Mouse (Mus musculus) kidney, embryonic 14.5 days (tissue): ENCODE measurements around the gene Kazald1. TPM values are rescaled to one million over a fixed set of nuclear protein-coding genes. Genes with fewer than 3 reads are reported as not detected.
"Not testable (repeated sequence)": the region's sequence is repeated elsewhere in the genome, so short reads cannot be mapped to it uniquely, and the experiment has no call there.

Experiments
- ATAC-seq: fragments of 200-750 bp; cut with Nextera tagmentation; 2 replicates; pipeline ENCODE4 v1.8.0; 2017; ENCODE audit warnings: moderate number of reproducible peaks, mild to moderate bottlenecking, moderate TSS enrichment, moderate library complexity; ENCODE audit not compliant: low FRiP score, low TSS enrichment
- H3K27ac ChIP-seq: fragments of 300-500 bp; sonication (generic); 2 replicates; pipeline ENCODE4 v1.5.1; 2014; ENCODE audit warnings: low read depth, mild to moderate bottlenecking, low read length, moderate library complexity, mixed read lengths
- H3K27me3 ChIP-seq: fragments of 300-500 bp; sonication (generic); 2 replicates; pipeline ENCODE4 v1.6.1; 2014; ENCODE audit warnings: mild to moderate bottlenecking, low read length; ENCODE audit not compliant: control insufficient read depth, insufficient read depth
- H3K36me3 ChIP-seq: fragments of 300-500 bp; sonication (generic); 2 replicates; pipeline ENCODE4 v1.6.1; 2014; ENCODE audit warnings: low read length, mixed read lengths; ENCODE audit not compliant: control insufficient read depth, insufficient read depth
- H3K4me1 ChIP-seq: fragments of 300-500 bp; sonication (generic); 2 replicates; pipeline ENCODE4 v1.6.1; 2014; ENCODE audit warnings: low read length, mixed read lengths; ENCODE audit not compliant: control insufficient read depth, insufficient read depth
- H3K4me2 ChIP-seq: fragments of 300-500 bp; sonication (generic); replicated peaks from 2 replicates; pipeline ENCODE4 v1.6.1; 2014; ENCODE audit warnings: low read depth, mild to moderate bottlenecking, low read length
- H3K4me3 ChIP-seq: fragments of 300-500 bp; sonication (generic); 2 replicates; pipeline ENCODE4 v1.5.1; 2014; ENCODE audit warnings: mild to moderate bottlenecking, low read length
- H3K9ac ChIP-seq: fragments of 300-500 bp; sonication (generic); 2 replicates; pipeline ENCODE4 v1.6.1; 2014; ENCODE audit warnings: low read depth, mild to moderate bottlenecking, low read length, moderate library complexity
- H3K9me3 ChIP-seq: fragments of 300-500 bp; sonication (generic); 2 replicates; pipeline ENCODE4 v1.6.1; 2016; ENCODE audit warnings: low read length; ENCODE audit not compliant: control insufficient read depth
- WGBS: fragments of 180-500 bp; shearing (Covaris S2); extraction: QIAGEN DNeasy Blood & Tissue Kit; methylation state at CpG from one replicate; pipeline ENCODE4 v1.1.7; 2014; 5-methylcytosine and 5-hydroxymethylcytosine counted together
- polyA plus RNA-seq: library from polyadenylated mRNA; unstranded; fragments of >200 nt; fragmentation: Nextera tagmentation; extraction: Ambion mirVana; gene quantifications from 2 replicates; pipeline ENCODE4 v1.2.1, GENCODE M21; 2014

Gene Kazald1
- polyA plus RNA-seq, 1 experiment from 2014 or later = 10.7 TPM

DNA sequence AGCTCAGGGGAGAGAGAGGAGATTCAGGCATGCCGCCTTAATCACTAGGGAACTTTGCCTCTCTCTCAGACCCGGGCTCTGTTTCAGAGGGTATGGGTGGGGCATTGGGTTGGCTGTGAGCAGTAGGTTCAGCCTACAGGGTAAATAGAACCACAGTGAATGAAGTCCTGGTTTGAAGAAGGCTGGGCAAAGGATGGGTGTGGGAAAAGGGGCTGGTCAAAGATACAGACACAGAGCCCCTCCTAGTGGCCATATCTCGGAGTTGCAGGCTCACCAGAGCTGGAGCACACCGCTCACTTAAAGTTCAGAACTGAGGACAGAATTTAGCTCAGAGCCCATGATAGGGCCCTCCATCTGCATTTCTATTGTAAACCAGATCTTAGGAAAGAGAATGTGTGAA is 43.3 kb upstream of the Kazald1 start:
- Histone ChIP-seq H3K27me3 (no peaks in the 10 kb centered on the region), H3K4me2 (no peak overlapping the region), H3K9me3 (no peaks in the 10 kb centered on the region), H3K27ac (no peak overlapping the region), H3K36me3 (peaks cover 14% of the 10 kb centered on the region), H3K4me3 (no peak overlapping the region), H3K9ac (no peak overlapping the region), H3K4me1 (peaks cover 8% of the 10 kb centered on the region; the same call in 1 of the 2 replicates)
- WGBS = 29% methylated on average over 4 of the region's 4 CpGs
- ATAC-seq = peak; percentile 29; the same call in 1 of the 2 replicates

DNA sequence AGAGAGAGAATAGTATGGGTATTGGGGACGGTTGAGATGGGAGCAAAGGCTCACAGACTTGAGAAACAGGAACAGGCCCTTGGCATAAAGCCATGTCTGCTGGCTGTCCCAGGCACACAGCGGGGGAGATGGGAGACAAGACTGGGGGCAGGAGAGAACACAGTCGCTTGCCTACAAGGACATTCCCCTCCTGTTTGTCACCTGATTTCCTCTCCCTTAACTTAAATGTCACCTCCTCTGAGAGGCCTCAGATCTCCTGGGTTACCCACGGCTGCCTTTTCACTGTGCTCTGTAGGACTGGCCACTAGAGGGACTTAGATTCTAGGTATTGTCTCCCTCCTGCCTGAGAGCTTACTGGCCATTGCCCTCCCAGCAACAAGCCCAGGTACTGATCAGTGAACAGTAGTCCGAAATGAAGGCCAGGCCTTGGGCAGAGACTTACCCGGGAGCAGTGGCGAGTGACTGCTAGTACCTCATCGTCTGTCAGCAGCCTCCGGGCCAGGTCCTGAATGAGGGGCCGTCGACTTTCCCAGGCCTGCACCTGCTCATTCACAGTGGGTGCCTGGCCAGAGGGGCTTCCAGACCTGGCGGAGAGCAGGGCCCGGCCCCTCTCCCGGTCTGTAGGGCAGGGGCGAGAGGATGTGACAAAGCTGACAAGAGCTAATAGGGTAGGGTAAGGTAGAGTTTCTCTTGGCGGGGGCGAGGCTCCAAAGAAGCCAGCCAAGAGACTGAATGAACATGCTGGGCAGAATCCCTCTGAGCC is 42.3 kb upstream of the Kazald1 start:
- Histone ChIP-seq H3K9me3 (no peaks in the 10 kb centered on the region), H3K4me2 (no peak overlapping the region), H3K9ac (no peak overlapping the region), H3K4me1 (peaks cover 8% of the 10 kb centered on the region; the same call in 1 of the 2 replicates), H3K27ac (no peak overlapping the region), H3K27me3 (no peaks in the 10 kb centered on the region), H3K4me3 (no peak overlapping the region), H3K36me3 (peaks cover 5% of the 10 kb centered on the region; the same call in 1 of the 2 replicates)
- no peak for ATAC-seq
- 52% methylated on average over 17 of the region's 17 CpGs for WGBS

DNA sequence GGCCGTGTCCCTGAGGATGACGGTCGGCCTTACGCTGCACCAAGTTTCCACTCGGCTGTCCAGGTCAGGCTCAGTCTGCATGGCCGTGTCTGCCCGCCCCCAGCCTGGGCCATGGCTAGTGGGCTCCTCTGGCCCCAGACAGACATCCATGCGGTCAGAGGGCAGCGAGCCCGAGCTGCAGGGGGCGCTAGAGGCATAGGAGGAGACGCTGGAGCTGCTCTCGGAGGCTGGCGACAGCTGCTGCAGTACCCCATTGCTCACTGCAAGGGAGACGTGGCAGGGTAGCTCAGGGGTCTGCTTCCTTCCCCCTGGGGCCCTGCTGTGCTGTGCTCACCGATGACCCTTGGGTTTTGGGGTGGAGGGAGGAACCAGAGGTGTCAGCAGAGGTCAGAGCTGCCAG is 38.2 kb upstream of the Kazald1 start:
- Histone ChIP-seq H3K4me3 (no peak overlapping the region), H3K36me3 (no peaks in the 10 kb centered on the region), H3K4me1 (no peaks in the 10 kb centered on the region), H3K4me2 (no peak overlapping the region), H3K27me3 (peaks cover 14% of the 10 kb centered on the region), H3K9ac (no peak overlapping the region), H3K9me3 (no peaks in the 10 kb centered on the region), H3K27ac (no peak overlapping the region)
- 24% methylated on average over 16 of the region's 16 CpGs for WGBS
- peak; percentile 29; the same call in 1 of the 2 replicates for ATAC-seq

DNA sequence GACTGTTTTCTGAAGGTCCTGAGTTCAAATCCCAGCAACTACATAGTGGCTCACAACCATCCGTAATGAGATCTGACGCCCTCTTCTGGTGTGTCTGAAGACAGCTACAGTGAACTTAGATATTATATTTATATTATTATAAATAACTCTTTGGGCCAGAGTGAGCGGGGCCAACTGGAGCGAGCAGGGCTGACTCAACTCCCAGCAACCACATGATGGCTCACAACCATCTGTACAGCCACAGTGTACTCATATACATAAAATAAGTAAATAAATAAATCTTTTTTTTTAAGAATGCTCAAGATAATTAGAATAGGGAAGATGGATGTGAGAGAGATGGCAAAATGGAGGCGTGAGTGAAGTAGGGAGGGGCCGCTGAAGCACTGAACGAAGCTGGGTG is 36.8 kb upstream of the Kazald1 start:
- not testable (repeated sequence) for ATAC-seq, H3K9ac ChIP-seq, H3K9me3 ChIP-seq, H3K36me3 ChIP-seq, H3K4me1 ChIP-seq, H3K4me3 ChIP-seq, H3K4me2 ChIP-seq, H3K27ac ChIP-seq
- WGBS = 91% methylated on average over 7 of the region's 7 CpGs
- H3K27me3 ChIP-seq = peaks cover 14% of the 10 kb centered on the region

DNA sequence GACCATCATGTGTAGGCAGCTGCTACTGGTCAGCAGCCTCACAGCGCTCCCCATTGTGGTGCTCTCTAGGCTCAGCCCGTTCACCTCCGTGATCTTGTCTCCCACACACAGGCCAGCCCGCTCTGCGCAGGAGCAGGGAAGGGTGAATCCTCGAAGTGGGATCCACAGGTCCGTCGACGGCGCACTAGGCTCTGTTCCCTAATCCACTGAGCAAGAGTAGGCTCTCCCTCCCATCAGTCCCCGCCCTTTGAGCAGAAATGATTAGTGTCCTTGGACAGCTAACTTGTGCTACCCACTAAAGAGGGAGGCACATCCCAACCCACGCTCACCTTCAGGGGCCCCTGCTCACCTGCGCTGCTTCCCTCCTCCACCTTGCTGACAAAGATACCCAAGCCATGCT is 34.8 kb upstream of the Kazald1 start:
- Histone ChIP-seq H3K36me3 (no peaks in the 10 kb centered on the region), H3K4me1 (peaks cover 4% of the 10 kb centered on the region; the same call in 1 of the 2 replicates), H3K27me3 (peaks cover 18% of the 10 kb centered on the region), H3K9me3 (no peaks in the 10 kb centered on the region), H3K4me2 (no peak overlapping the region), H3K27ac (no peak overlapping the region), H3K4me3 (no peak overlapping the region), H3K9ac (no peak overlapping the region)
- ATAC-seq = no peak
- WGBS = 58% methylated on average over 13 of the region's 13 CpGs

DNA sequence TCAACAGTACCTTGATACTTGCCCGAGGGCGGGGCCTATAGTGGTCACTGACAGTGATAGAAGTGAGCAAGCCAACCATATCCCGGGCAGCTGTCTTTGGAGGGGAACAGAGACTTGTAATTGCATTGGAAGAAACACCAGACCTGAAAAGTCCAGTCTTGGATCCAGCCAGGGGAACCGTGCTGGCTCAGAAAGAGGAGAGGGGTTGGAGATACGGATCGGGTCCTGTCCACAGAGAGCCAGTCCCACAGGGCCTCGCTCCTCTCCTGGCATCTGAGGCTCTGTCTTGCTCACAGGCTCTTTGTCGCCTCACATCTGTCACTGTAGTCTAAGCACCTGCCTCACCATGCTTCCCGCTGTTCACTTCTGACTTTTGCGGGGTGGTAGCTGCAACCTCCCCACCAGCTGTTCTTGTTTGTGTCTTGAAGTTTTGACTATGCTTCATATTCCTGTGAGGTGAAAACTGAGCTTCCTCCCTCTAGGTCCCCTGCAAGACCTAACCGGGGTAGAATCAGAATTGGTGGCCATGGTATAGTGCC is 30.6 kb upstream of the Kazald1 start:
- Histone ChIP-seq H3K4me2 (no peak overlapping the region), H3K4me1 (peaks cover 27% of the 10 kb centered on the region), H3K27ac (no peak overlapping the region), H3K9me3 (no peaks in the 10 kb centered on the region), H3K27me3 (peaks cover 23% of the 10 kb centered on the region), H3K9ac (no peak overlapping the region), H3K4me3 (no peak overlapping the region), H3K36me3 (no peaks in the 10 kb centered on the region)
- ATAC-seq = no peak
- 60% methylated on average over 11 of the region's 11 CpGs for WGBS

DNA sequence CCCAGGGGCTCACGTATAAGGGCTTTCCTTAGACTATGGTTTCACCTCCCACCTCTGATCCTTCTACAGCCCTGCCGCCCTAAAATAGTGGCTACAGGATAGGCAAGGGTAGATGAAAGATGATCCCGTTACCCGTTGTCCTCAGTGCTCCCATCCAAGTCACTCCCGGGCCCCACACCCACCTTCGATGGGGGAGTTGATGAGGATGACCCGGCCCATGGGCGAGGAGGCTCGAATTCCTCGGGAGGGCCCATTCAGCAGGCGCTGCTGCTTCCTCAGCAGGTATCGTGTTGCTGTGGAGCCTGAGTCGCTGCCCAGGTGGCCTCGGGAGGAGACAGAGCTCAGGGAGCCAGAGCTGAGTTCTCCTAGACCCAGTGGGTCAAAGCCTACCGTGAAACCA is 29.8 kb upstream of the Kazald1 start:
- Histone ChIP-seq H3K27me3 (peaks cover 17% of the 10 kb centered on the region), H3K4me2 (no peak overlapping the region; the same call in 1 of the 2 replicates), H3K9me3 (no peaks in the 10 kb centered on the region), H3K9ac (no peak overlapping the region), H3K4me1 (peaks cover 27% of the 10 kb centered on the region), H3K4me3 (no peak overlapping the region), H3K27ac (no peak overlapping the region), H3K36me3 (no peaks in the 10 kb centered on the region)
- 18% methylated on average over 15 of the region's 15 CpGs for WGBS
- ATAC-seq = peak; percentile 18; the same call in 1 of the 2 replicates

DNA sequence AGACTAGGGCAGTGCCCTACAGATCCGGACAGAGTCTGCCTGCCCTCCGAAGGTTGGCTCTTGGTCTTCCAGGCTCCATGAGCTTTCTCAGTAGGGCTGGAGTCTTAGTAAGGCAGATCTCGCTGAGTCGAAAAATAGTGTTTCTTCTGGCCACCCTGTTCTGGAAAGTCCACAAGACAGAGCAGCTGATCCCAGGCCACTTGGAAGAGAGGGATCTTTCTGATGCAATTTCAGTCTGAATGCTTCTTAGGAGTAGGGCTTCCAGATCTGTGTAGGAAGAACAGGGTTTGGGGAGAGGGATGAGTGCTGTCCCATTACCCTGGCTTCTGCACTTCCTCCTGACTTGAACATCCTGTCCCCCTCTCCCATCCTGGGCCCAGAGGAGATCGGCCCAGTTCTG is 29.4 kb upstream of the Kazald1 start, which contains the start of gene Pdzd7:
Pdzd7 (minus strand) TSS at position 67 of the 400 bp plus-strand sequence.
- H3K4me2 ChIP-seq = peak within 1 kb of the TSS; percentile 86
- peaks cover 27% of the 10 kb centered on the region for H3K4me1 ChIP-seq
- H3K9me3 ChIP-seq = no peaks in the 10 kb centered on the region
- peak within 1 kb of the TSS; percentile 46 for H3K4me3 ChIP-seq
- 67% methylated on average over 5 of the region's 5 CpGs for whole genome bisulfite sequencing
- ATAC-seq = no peak
- 0 out of 2 replicates have a peak, but pooled peaks cover 3% of the 10 kb centered on the region for H3K36me3 ChIP-seq
- no peak within 1 kb of the TSS for H3K27ac ChIP-seq
- H3K27me3 ChIP-seq = peaks cover 13% of the 10 kb centered on the region
- peak within 1 kb of the TSS; percentile 60; the same call in 1 of the 2 replicates for H3K9ac ChIP-seq
